ENCODE assay signal across 13 mouse cellular contexts in the genomic region with DNA sequence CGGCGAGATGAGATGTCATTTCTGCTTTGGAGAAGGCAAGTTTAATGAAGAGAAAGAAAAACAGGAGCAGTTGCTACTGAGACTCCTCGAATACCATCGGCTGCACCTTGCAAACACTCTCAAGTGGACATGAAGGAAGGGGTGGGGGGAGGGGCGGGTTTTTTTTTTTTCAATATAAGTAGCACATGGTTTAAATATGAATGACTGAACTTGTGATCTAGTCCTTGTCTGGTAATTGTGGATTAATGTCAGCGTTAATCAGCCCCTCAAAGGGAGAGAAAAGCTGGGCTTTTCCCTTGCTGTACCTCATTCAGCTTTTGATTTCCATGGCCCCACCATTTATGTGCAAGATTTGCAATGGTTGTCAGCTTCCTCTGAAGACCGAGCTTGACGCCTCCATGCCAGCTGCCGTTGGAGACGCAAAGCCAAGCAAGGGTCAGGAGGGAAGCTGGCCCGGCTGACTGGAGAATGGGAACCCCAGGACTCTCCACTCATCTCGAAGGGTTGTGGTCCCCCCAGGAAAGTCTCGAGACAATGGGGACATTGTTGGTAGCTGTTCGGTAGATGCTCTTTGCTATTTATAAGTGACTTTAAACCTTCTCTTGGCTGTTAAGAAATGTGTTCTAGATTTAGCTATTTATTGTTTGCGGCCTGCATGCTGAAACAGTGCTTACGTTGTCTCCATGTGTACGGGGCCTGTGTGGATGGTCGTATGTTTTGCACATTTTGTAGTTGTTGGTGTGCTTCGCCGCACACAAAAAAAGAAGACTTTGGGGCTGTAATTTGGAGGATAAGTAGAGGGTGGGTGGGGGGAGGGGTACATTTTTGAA. TPM values are rescaled to one million over a fixed set of nuclear protein-coding genes. Genes with fewer than 3 reads are reported as not detected.
A peak's percentile ranks its signal among the peaks of the same experiment; 100 is the strongest.
DNase-seq lines count a peak whose midpoint lies in the region; ATAC-seq and TF ChIP-seq lines count a peak whose summit lies in the region.
"Had no signal": no experiment of that assay in that cellular context is flagged by ENCODE, and none has a peak within 500 bp of the region (broad histone marks: within the 10 kb centered on the region; RNA-seq: fewer than 3 reads in every experiment).

No protein-coding gene starts in this region.

- H3K36me3 ChIP-seq in forebrain, postnatal 0 days (ENCODE audit: insufficient read depth), result peaks cover 51% of the 10 kb centered on the region
- H3K36me3 ChIP-seq in midbrain, embryonic 12.5 days, result peaks cover 35% of the 10 kb centered on the region

- no peak overlapping the region for H3K4me3 ChIP-seq in forebrain, postnatal 0 days (ENCODE audit: low read depth, low read length)
- no peak overlapping the region for H3K4me3 ChIP-seq in midbrain, embryonic 12.5 days

- H3K27ac ChIP-seq in forebrain, postnatal 0 days (ENCODE audit: low read depth, low read length), result peak overlapping the region; percentile 57
- peak overlapping the region; percentile 86 for H3K27ac ChIP-seq in midbrain, embryonic 12.5 days (replicated peaks)

- intact Hi-C loops in left cerebral cortex, postnatal 4 days (cut with DNase I), result no loop called here

- peak overlapping the region; percentile 82 for H3K4me2 ChIP-seq in forebrain, postnatal 0 days (ENCODE audit: low read depth)
- H3K4me2 ChIP-seq in midbrain, embryonic 12.5 days (replicated peaks), result peak overlapping the region; percentile 32

- peaks cover 50% of the 10 kb centered on the region for H3K4me1 ChIP-seq in forebrain, postnatal 0 days (ENCODE audit: insufficient read depth)
- peaks cover 98% of the 10 kb centered on the region for H3K4me1 ChIP-seq in midbrain, embryonic 12.5 days

- 0 out of 2 replicates have a peak overlapping the region, but pooled peaks have one; percentile 10 for H3K9ac ChIP-seq in forebrain, postnatal 0 days
- no peak overlapping the region for H3K9ac ChIP-seq in midbrain, embryonic 12.5 days (replicated peaks)

- DNase-seq in left cerebral cortex, postnatal 4 days, result peak; percentile 57
- no peak for DNase-seq in left cerebral cortex, adult 9 months (ENCODE audit: low spot score in 2 of 2)
- peak; percentile 47 for DNase-seq in forebrain, postnatal 0 days
- peak; percentile 67 for DNase-seq in retina, embryonic 14.5 days (ENCODE audit: low spot score)
- DNase-seq in frontal cortex, postnatal 25 days (ENCODE audit: low spot score in 2 of 2), result no peak
- DNase-seq in lung, adult 18-20 months, result no peak
- DNase-seq in thymus, postnatal 10 days (ENCODE audit: low spot score in 2 of 2), result no peak
- DNase-seq: cerebellum, postnatal 36 days; liver; thymus, adult 2 months had no signal

- no peak for TF ChIP-seq CTCF in forebrain, postnatal 0 days (IDR thresholded peaks at IDR 0.05; ENCODE audit: low read depth)

- no peaks in the 10 kb centered on the region for H3K9me3 ChIP-seq in forebrain, postnatal 0 days (ENCODE audit: low read length)
- no peaks in the 10 kb centered on the region for H3K9me3 ChIP-seq in midbrain, embryonic 12.5 days

- ATAC-seq in forebrain, postnatal 0 days, result no peak
- peak; percentile 60 for ATAC-seq in midbrain, embryonic 12.5 days (ENCODE audit: low FRiP score, low read depth)
- ATAC-seq: activated CD4-positive, CD25-positive, alpha-beta regulatory T cell, adult 4 months had no signal

- WGBS in forebrain, postnatal 0 days, result 14% methylated on average over 20 of the region's 20 CpGs
- 27% methylated on average over 20 of the region's 20 CpGs for WGBS in midbrain, embryonic 12.5 days

- no peaks in the 10 kb centered on the region for H3K27me3 ChIP-seq in forebrain, postnatal 0 days (ENCODE audit: insufficient read depth, low read length)
- peaks cover 17% of the 10 kb centered on the region; the same call in 1 of the 2 replicates for H3K27me3 ChIP-seq in midbrain, embryonic 12.5 days

RNA-seq across cellular contexts. Expression of a gene that starts 9.9 kb away (rescaled TPM):
- total RNA-seq in left cerebral cortex, postnatal 4 days (2021), result 100 to 1,000 TPM; 740 to 833 TPM
- 423 and 513 TPM in 2 replicates for total RNA-seq in forebrain, postnatal 0 days (2014; rRNA removed)
- 76.8 and 80.3 TPM in 2 replicates for polyA plus RNA-seq in forebrain, postnatal 0 days (2015; fragmentation: Nextera tagmentation; extraction: Ambion mirVana)
- polyA plus RNA-seq in midbrain, embryonic 12.5 days (2016; fragmentation: Nextera tagmentation; extraction: Ambion mirVana), result 21.9 and 22.0 TPM in 2 replicates
- total RNA-seq: MEL had no signal

RNA-seq across cellular contexts. Expression of a gene that starts 52.6 kb away (rescaled TPM):
- total RNA-seq in left cerebral cortex, postnatal 4 days (2021), result 10 to 100 TPM; 38.9 to 42.2 TPM
- 49.2 and 54.3 TPM in 2 replicates for total RNA-seq in forebrain, postnatal 0 days (2014; rRNA removed)
- 49.2 and 50.6 TPM in 2 replicates for polyA plus RNA-seq in forebrain, postnatal 0 days (2015; fragmentation: Nextera tagmentation; extraction: Ambion mirVana)
- polyA plus RNA-seq in midbrain, embryonic 12.5 days (2016; fragmentation: Nextera tagmentation; extraction: Ambion mirVana), result 23.8 and 24.2 TPM in 2 replicates

Comparison
In these comparisons a context has a peak if more than half of its experiments do, and no peak if none do; other contexts are left out.
1. DNase-seq: peak in left cerebral cortex, postnatal 4 days (single experiment), forebrain, postnatal 0 days (single experiment) and retina, embryonic 14.5 days (single experiment); none in left cerebral cortex, adult 9 months (0 of 2), frontal cortex, postnatal 25 days (0 of 2), lung, adult 18-20 months (0 of 2) and thymus, postnatal 10 days (0 of 2).